Mouse (Mus musculus): Measurements from ENCODE around the gene Fam207a. TPM values are rescaled to one million over a fixed set of nuclear protein-coding genes. Genes with fewer than 3 reads are reported as not detected.

Fam207a gene
- polyA plus RNA-seq (2012; rRNA removed) = 29.3 and 29.6 TPM in 2 replicates

GRCm38 (mm10) chr10:77515385-77516348 is at the start of gene Fam207a:
Fam207a (minus strand) TSS chr10:77515785.

GRCm38 (mm10) chr10:77530140-77530539 is 14.6 kb upstream of the Fam207a start, which contains the start of gene Itgb2:
Itgb2 (plus strand) TSS chr10:77530252.

Other genes starting within 250 kb of the Fam207a start
- 2.8 and 3.5 TPM in 2 replicates for gene Adarb1, start 97.5 kb downstream of the Fam207a start, polyA plus RNA-seq (2012; rRNA removed)
- 9.0 and 9.3 TPM in 2 replicates for gene Itgb2, start 14.5 kb upstream of the Fam207a start, polyA plus RNA-seq (2012; rRNA removed)
- 210 and 211 TPM in 2 replicates for gene Pttg1ip, start 65.9 kb upstream of the Fam207a start, polyA plus RNA-seq (2012; rRNA removed)
- 233 and 246 TPM in 2 replicates for gene Sumo3, start 90.3 kb upstream of the Fam207a start, polyA plus RNA-seq (2012; rRNA removed)
- gene Gm49325, start 90.4 kb upstream of the Fam207a start, polyA plus RNA-seq (2012; rRNA removed) = not detected in 2 replicates
- gene Ube2g2, start 106.5 kb upstream of the Fam207a start, polyA plus RNA-seq (2012; rRNA removed) = 34.4 and 39.8 TPM in 2 replicates
- 0.62 and 0.70 TPM in 2 replicates for gene Tspear, start 170.8 kb upstream of the Fam207a start, polyA plus RNA-seq (2012; rRNA removed)
- not detected in 2 replicates for gene Gm19402, start 175.0 kb upstream of the Fam207a start, polyA plus RNA-seq (2012; rRNA removed)
- gene Gm9508, start 181.4 kb upstream of the Fam207a start, polyA plus RNA-seq (2012; rRNA removed) = not detected in 2 replicates
- not detected in 2 replicates for gene Gm10272, start 190.8 kb upstream of the Fam207a start, polyA plus RNA-seq (2012; rRNA removed)
- not detected in 2 replicates for gene Gm10024, start 195.7 kb upstream of the Fam207a start, polyA plus RNA-seq (2012; rRNA removed)
- gene Gm10142, start 200.0 kb upstream of the Fam207a start, polyA plus RNA-seq (2012; rRNA removed) = not detected in 2 replicates
- gene Krtap12-1, start 204.8 kb upstream of the Fam207a start, polyA plus RNA-seq (2012; rRNA removed) = not detected in 2 replicates
- gene Gm10100, start 210.7 kb upstream of the Fam207a start, polyA plus RNA-seq (2012; rRNA removed) = not detected in 2 replicates
- gene Gm18596, start 226.9 kb upstream of the Fam207a start, polyA plus RNA-seq (2012; rRNA removed) = not detected in 2 replicates
- gene Gm9736, start 235.6 kb upstream of the Fam207a start, polyA plus RNA-seq (2012; rRNA removed) = not detected in 2 replicates
- gene Gm3233, start 243.9 kb upstream of the Fam207a start, polyA plus RNA-seq (2012; rRNA removed) = not detected in 2 replicates